Mouse (Mus musculus) erythroblast, adult 5-6 weeks (primary cell): ENCODE results near the gene Vps26c. TPM values are rescaled to one million over a fixed set of nuclear protein-coding genes. Genes with fewer than 3 reads are reported as not detected.

Experiments used
- ATAC-seq: replicated peaks from 2 replicates; pipeline ENCODE4 v1.8.0; 2016; ENCODE audit warnings: moderate number of reproducible peaks, mild to moderate bottlenecking, moderate TSS enrichment, inconsistent platforms; ENCODE audit not compliant: poor library complexity, low FRiP score, severe bottlenecking
- total RNA-seq, 2 experiments: library from RNA; stranded (forward) in 1 of 2; stranded (reverse) in 1 of 2; fragments of 150-400 nt in 1 of 2; fragments of 200-764, 138-1000 nt in 1 of 2; gene quantifications; 2 replicates each; pipeline versions ENCODE4 v1.2.3 to v1.2.4; 2015 to 2017; ENCODE audit warnings: low replicate concordance in 2 of 2

Vps26c gene
- total RNA-seq (2015; ENCODE audit: low replicate concordance) (5.2 and 8.4 TPM in 2 replicates), total RNA-seq (2017; ENCODE audit: low replicate concordance) (4.5 and 19.8 TPM in 2 replicates)

DNA sequence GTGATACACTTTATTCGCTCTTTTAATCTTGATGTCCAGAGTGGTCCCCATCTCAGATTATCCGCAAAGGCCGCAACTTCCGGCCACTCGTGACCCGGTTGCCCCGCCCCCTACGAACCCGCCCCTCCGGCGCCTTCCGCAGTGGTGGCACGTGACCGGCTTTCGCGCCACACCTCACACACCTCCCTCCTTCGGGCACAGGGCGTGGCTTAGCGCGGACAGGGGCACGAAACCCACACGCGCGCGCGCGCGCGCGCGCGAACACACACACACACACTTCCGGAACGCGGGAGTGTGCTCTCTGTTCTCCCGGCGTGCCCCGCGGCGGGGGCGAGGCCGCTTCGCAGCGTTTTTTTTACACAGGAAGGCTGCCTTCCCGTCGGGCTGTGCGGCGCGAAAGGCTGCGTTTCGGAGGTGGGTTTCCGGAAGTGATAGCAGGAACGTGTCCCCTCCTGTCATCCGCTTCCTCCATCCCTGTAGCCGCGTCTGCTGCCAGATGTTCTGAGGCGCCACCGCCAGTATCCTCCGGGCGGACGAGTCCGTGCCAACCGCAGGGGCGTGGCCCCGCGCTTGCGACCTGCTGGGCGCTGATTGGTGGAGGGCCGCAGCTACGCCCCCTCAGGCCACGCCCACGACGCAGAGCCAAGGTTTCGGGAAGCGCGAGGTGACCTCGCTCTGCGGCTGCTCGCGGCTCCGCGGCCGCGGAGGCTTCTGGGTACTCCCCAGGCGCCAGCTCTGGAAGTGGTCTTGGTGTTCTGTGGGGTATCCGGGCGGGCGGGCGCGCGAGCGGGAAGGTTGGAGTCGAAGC lies at the start of gene Vps26c:
Vps26c (minus strand) TSS at position 487 of the 808 bp plus-strand sequence.
- ATAC-seq: peak; percentile 94

GRCm38 (mm10) chr16:94575757-94576156 lies 49.1 kb upstream of the Vps26c start:
- ATAC-seq: no peak

- no peak for ATAC-seq
These were observed 48.1 kb upstream of the Vps26c start for GRCm38 (mm10) chr16:94574718-94575094.

GRCm38 (mm10) chr16:94574025-94574717 lies 47.5 kb upstream of the Vps26c start:
- no peak for ATAC-seq

- ATAC-seq: no peak
These were observed 45.8 kb upstream of the Vps26c start for GRCm38 (mm10) chr16:94572422-94572821.

- ATAC-seq: peak; percentile 21; the same call in 1 of the 2 replicates
These were observed 44.7 kb upstream of the Vps26c start for GRCm38 (mm10) chr16:94571111-94571993.

DNA sequence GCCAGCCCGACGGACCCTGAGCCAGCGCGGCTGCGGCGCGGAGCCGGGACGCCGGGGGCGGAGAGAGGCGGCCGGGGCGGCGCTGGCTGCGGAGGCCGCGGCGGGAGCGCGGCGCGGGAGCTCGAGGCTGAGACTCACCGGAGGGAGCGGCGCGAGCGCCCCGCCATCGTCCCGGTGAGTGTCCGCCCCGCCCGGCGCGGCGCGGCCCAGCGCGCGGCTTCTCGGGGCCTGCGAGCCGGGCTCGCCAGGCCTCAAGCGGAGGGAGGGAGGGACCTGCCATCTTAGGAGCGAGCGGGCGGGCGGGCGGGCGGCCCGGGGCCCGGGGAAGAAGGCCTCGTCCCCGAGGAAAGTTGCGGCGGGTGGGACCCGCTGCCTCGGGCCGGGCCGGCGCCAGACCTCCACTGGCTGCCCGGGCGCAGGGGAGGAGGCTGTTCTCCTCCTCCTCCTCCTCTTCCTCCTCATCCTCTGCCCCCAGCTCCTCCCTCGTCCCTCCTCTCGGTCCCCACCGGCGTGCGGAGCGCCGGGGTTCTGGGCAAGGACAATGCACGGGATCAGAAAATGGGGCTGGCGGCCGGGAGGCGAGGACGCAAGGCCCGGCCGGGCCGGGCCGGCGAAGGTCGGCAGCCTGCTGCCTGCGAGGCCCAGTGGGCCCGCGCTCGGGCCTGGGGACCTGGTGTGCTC lies 43.9 kb upstream of the Vps26c start:
- ATAC-seq: peak; percentile 26; the same call in 1 of the 2 replicates

DNA sequence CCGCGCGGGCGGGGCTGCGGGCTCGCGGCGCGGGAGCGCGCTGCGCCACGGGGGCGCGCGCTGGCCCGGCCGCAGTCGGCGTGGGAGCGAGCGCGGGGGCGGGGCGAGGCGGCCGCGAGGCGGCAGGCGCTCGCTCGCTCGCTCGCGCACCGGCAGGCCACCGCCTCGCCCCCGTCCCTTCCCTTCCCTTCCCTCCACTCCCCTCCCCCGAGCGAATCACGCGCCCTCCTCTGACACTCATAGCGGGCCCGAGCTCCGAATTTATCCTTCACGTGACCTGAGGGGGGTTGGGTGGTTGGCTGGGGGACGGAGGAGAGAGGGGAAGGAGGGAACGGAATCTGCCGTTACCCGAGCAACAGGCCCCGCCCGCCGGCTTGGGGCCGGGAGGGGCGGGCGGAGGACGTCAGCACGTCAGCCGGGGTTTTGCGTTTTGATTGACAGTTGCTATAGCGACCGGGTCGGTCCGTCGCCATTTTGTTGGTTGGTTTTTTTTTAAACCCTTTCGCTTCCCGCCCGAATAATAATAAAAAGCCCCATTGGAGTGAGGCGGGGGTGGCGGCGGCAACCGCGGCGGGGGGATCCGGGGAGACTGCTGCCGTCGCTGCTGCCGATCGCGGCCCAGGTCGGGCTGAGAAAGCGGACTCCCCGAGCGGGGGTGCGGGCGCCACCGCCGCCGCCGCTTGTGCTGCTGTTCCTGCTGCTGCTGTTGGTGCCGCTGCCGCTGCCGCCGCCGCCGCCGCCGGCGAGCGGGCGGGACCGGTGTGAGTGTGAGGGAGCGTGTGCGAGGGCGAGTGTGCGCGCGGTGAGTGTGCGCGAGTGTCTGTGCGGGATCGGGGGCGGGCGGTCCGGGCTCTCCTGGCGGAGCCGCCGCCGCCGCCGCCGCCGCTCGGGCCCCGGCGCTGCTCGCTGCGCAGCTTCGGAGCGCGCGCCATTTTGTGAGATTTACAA lies 42.9 kb upstream of the Vps26c start, which contains the start of gene Dyrk1a:
Dyrk1a (plus strand) TSS at position 782 of the 948 bp plus-strand sequence.
- ATAC-seq: peak; percentile 87

DNA sequence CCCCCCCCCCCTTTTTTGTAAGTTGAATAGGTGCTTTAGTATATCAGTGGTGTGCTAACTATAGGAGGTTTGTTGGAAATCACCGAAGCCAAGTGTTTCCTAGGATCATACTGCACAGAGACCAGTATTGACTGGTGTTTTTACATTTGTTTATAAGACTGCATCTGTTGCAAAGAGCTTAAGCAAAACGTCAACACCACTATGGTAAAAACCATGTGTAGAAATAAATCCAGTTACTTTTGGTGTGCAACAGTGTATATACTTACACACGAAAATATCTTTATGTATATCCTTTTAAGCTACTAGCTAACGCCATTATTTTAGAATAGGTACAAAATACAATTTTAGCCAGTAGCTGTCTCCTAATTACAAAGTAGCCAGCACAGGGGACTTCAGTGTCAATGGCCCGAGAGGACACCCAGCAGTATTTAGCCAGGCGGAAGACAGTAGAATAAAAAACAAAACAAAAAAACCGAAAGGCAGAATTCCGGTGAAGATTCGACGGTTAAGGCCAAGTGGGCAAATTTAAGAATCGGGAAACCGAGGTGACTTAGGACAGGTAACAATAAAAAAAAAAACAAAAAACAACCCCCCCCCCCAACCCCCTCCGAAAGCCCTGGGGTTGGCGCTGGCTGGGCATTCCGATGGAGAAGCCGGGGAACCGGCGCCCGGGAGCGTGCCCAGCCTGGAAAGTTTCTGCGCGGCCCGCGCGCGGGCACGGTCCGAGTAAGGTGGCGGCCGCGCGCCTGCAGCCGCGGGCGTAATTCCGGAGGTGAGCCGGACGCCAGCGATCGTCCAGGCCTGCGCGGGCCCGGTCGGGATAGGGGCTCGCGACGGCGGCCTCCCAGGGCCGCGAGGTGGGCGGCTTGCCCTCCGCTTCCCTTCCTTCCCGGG lies 42.0 kb upstream of the Vps26c start:
- peak; percentile 30 for ATAC-seq

DNA sequence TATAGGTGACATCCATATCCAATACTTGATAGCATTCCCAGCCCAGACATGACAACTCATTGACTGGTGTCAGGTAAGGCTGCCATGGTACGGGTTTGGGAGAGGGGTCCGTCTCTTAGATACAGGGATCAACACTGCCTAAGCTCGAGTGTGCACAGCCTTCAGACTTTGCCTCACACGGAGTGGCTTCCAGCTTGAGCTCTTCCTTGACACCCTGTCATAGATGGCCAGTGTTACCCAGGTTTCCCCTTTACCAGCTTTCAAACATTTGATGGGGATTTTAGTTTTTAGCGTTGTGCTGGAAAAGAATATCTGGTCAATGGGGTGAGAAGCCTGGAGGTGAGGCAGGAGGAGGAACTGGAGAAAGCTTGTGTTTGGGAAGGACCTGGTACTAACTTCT lies 41.1 kb upstream of the Vps26c start:
- no peak for ATAC-seq

GRCm38 (mm10) chr16:94566834-94567585 lies 40.4 kb upstream of the Vps26c start:
- no peak for ATAC-seq

GRCm38 (mm10) chr16:94566124-94566523 lies 39.5 kb upstream of the Vps26c start:
- no peak for ATAC-seq

GRCm38 (mm10) chr16:94560618-94561017 lies 34.0 kb upstream of the Vps26c start:
- ATAC-seq: no peak

DNA sequence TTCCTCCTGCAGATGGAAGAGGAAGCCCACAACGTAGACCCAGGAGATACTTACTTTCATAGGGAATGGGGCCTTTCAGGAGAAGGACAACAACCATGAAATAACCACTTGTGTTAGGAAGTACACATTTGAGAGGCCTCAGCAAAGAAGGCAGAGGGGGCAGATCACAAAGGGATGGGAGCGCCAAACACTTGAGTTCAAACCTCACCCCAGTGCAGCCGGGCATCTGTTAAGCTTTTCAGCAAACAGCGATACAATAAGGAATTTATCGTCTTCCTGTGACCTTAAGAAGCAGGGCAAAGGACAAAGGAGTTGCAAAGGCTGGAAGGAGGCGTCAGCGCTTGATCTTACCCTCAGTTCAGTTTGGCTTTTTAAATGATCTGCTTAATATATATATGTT lies 33.2 kb upstream of the Vps26c start:
- ATAC-seq: no peak

DNA sequence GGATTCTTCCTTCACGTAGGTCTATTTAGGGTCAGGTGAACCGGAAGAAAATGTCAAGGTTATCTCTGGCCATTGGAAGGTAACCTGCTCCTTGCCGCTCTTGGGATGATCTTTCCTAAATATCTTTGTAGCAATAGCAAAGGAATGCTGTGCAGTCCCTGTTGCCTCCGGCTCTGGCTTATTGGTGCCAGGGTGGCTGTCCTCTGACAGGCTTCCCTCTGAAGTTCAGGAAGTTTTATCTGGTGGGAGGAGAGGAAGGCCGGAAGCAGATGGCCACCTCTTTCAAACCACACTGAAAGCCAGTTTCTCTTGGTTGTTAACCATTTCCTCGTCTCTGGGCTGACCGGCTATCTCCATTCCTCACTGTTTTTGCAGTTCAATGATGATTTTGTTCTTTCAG lies 32.7 kb upstream of the Vps26c start:
- no peak for ATAC-seq

DNA sequence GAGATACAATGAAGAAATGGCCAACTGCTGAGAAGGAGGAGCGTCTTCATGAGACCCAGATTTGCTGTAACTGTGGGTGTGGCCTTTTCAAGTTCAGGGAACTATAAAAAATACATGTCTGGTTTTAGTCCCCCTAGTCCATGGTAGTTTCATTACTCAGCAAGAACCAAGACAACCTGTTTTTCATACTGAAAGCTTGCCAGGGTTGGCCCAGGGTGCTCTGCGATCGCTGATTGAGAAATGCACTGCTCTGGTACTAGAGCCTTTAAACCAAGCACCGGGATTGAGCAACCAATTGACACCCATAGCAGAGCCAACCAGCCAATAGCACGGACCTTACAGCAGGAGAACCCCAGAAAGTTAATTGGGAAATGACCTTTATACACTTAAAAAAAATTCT lies 29.6 kb upstream of the Vps26c start:
- ATAC-seq: no peak

GRCm38 (mm10) chr16:94555346-94555745 lies 28.7 kb upstream of the Vps26c start:
- ATAC-seq: no peak
